ENCODE assay signal across 14 mouse cellular contexts in genomic region chr9:43236576-43236975, GRCm38 (mm10). TPM values are rescaled to one million over a fixed set of nuclear protein-coding genes. Genes with fewer than 3 reads are reported as not detected.
A peak's percentile ranks its signal among the peaks of the same experiment; 100 is the strongest.
DNase-seq lines count a peak whose midpoint lies in the region; ATAC-seq and TF ChIP-seq lines count a peak whose summit lies in the region.
"Had no signal": no experiment of that assay in that cellular context is flagged by ENCODE, and none has a peak within 500 bp of the region (broad histone marks: within the 10 kb centered on the region; RNA-seq: fewer than 3 reads in every experiment).

No protein-coding gene starts in this region.

- WGBS in heart, embryonic 10.5 days, result 79% methylated on average over 7 of the region's 7 CpGs
- 75% methylated on average over 7 of the region's 7 CpGs for WGBS in embryonic facial prominence, embryonic 13.5 days
- 85% methylated on average over 7 of the region's 7 CpGs for WGBS in limb, embryonic 14.5 days
- WGBS in midbrain, embryonic 16.5 days, result 93% methylated on average over 7 of the region's 7 CpGs
- WGBS in midbrain, embryonic 13.5 days, result 95% methylated on average over 7 of the region's 7 CpGs

- DNase-seq in heart, embryonic 10.5 days (ENCODE audit: low spot score), result no peak
- no peak for DNase-seq in heart, postnatal 36 days
- DNase-seq in G1E (ENCODE audit: low spot score), result no peak
- no peak for DNase-seq in limb, embryonic 14.5 days (ENCODE audit: low spot score)
- DNase-seq in natural killer cell, adult 2 months (ENCODE audit: low spot score in 2 of 2), result no peak
- DNase-seq: cerebellum, postnatal 36 days; kidney, adult 8-10 months had no signal

- H3K4me1 ChIP-seq in heart, embryonic 10.5 days, result peaks cover 94% of the 10 kb centered on the region
- H3K4me1 ChIP-seq in G1E (ENCODE audit: insufficient read depth, low read depth, low read length), result peaks cover 80% of the 10 kb centered on the region
- H3K4me1 ChIP-seq in embryonic facial prominence, embryonic 13.5 days, result peaks cover 81% of the 10 kb centered on the region
- H3K4me1 ChIP-seq in limb, embryonic 14.5 days (ENCODE audit: control insufficient read depth, insufficient read depth, low read length), result peaks cover 47% of the 10 kb centered on the region
- H3K4me1 ChIP-seq in midbrain, embryonic 16.5 days (ENCODE audit: control insufficient read depth, insufficient read depth, low read length), result peaks cover 8% of the 10 kb centered on the region; the same call in 1 of the 2 replicates
- peaks cover 27% of the 10 kb centered on the region for H3K4me1 ChIP-seq in midbrain, embryonic 13.5 days (replicated peaks)

- H3K36me3 ChIP-seq in heart, embryonic 10.5 days, result 0 out of 2 replicates have a peak, but pooled peaks cover 2% of the 10 kb centered on the region
- H3K36me3 ChIP-seq in G1E (replicated peaks), result peaks cover 56% of the 10 kb centered on the region
- H3K36me3 ChIP-seq in embryonic facial prominence, embryonic 13.5 days, result peaks cover 43% of the 10 kb centered on the region
- H3K36me3 ChIP-seq in limb, embryonic 14.5 days (ENCODE audit: control insufficient read depth, insufficient read depth, low read length), result peaks cover 38% of the 10 kb centered on the region
- no peaks in the 10 kb centered on the region for H3K36me3 ChIP-seq in midbrain, embryonic 16.5 days (ENCODE audit: control insufficient read depth, insufficient read depth, low read length)
- no peaks in the 10 kb centered on the region for H3K36me3 ChIP-seq in midbrain, embryonic 13.5 days
- H3K36me3 ChIP-seq: hindbrain, embryonic 13.5 days; neural tube, embryonic 13.5 days had no signal

- H3K9me3 ChIP-seq in heart, embryonic 10.5 days, result no peaks in the 10 kb centered on the region
- no peaks in the 10 kb centered on the region; the same call in 1 of the 2 replicates for H3K9me3 ChIP-seq in G1E (replicated peaks)
- H3K9me3 ChIP-seq in embryonic facial prominence, embryonic 13.5 days, result no peaks in the 10 kb centered on the region
- H3K9me3 ChIP-seq in limb, embryonic 14.5 days (ENCODE audit: control insufficient read depth, low read length), result no peaks in the 10 kb centered on the region
- no peaks in the 10 kb centered on the region for H3K9me3 ChIP-seq in midbrain, embryonic 16.5 days (replicated peaks; ENCODE audit: control insufficient read depth, low read length, poor library complexity, severe bottlenecking)
- H3K9me3 ChIP-seq in midbrain, embryonic 13.5 days, result no peaks in the 10 kb centered on the region
- H3K9me3 ChIP-seq: hindbrain, embryonic 13.5 days; neural tube, embryonic 13.5 days had no signal

- peak overlapping the region; percentile 95; the same call in 1 of the 2 replicates for H3K27ac ChIP-seq in heart, embryonic 10.5 days
- H3K27ac ChIP-seq in embryonic facial prominence, embryonic 13.5 days, result no peak overlapping the region
- H3K27ac ChIP-seq in limb, embryonic 14.5 days (replicated peaks; ENCODE audit: low read depth, low read length), result no peak overlapping the region
- no peak overlapping the region for H3K27ac ChIP-seq in midbrain, embryonic 16.5 days (ENCODE audit: low read length)
- H3K27ac ChIP-seq in midbrain, embryonic 13.5 days, result no peak overlapping the region
- H3K27ac ChIP-seq: hindbrain, embryonic 13.5 days; neural tube, embryonic 13.5 days had no signal

- no peak for TF ChIP-seq CTCF in G1E (IDR thresholded peaks at IDR 0.05; ENCODE audit: low read depth, low read length)

- H3K9ac ChIP-seq in embryonic facial prominence, embryonic 13.5 days, result peak overlapping the region; percentile 91
- H3K9ac ChIP-seq in limb, embryonic 14.5 days (ENCODE audit: low read depth, low read length, severe bottlenecking), result no peak overlapping the region
- no peak overlapping the region for H3K9ac ChIP-seq in midbrain, embryonic 16.5 days (ENCODE audit: low read depth, low read length)
- H3K9ac ChIP-seq in midbrain, embryonic 13.5 days (replicated peaks), result no peak overlapping the region
- H3K9ac ChIP-seq: hindbrain, embryonic 13.5 days; neural tube, embryonic 13.5 days had no signal

- no peaks in the 10 kb centered on the region for H3K27me3 ChIP-seq in heart, embryonic 10.5 days (ENCODE audit: insufficient read depth, poor library complexity, severe bottlenecking)
- no peaks in the 10 kb centered on the region for H3K27me3 ChIP-seq in G1E (ENCODE audit: insufficient read depth, low read length)
- H3K27me3 ChIP-seq in embryonic facial prominence, embryonic 13.5 days, result no peaks in the 10 kb centered on the region
- no peaks in the 10 kb centered on the region for H3K27me3 ChIP-seq in limb, embryonic 14.5 days (ENCODE audit: control insufficient read depth, insufficient read depth, low read length)
- H3K27me3 ChIP-seq in midbrain, embryonic 16.5 days (ENCODE audit: control insufficient read depth, insufficient read depth, low read depth, low read length), result peaks cover 32% of the 10 kb centered on the region
- H3K27me3 ChIP-seq in midbrain, embryonic 13.5 days, result peaks cover 47% of the 10 kb centered on the region

- intact Hi-C loops in heart, postnatal 36 days (cut with DNase I), result no loop called here

- TF ChIP-seq POLR2A in limb, embryonic 14.5 days (IDR thresholded peaks at IDR 0.05; ENCODE audit: borderline replicate concordance, extremely low read depth, insufficient read depth, insufficient read length), result no peak

- ATAC-seq in G1E (ENCODE audit: extremely low read depth, insufficient number of reproducible peaks, low FRiP score, poor library complexity, severe bottlenecking), result no peak
- no peak for ATAC-seq in embryonic facial prominence, embryonic 13.5 days (ENCODE audit: insufficient number of reproducible peaks, insufficient read depth, low FRiP score, low TSS enrichment, low read depth)
- no peak for ATAC-seq in limb, embryonic 14.5 days (ENCODE audit: low FRiP score, low read depth)
- ATAC-seq in midbrain, embryonic 16.5 days, result no peak
- ATAC-seq in midbrain, embryonic 13.5 days, result no peak
- ATAC-seq: forebrain, embryonic 16.5 days had no signal

- peak overlapping the region; percentile 88 for H3K4me2 ChIP-seq in embryonic facial prominence, embryonic 13.5 days
- H3K4me2 ChIP-seq in limb, embryonic 14.5 days (replicated peaks; ENCODE audit: low read depth, low read length, severe bottlenecking), result peak overlapping the region; percentile 64
- H3K4me2 ChIP-seq in midbrain, embryonic 16.5 days (ENCODE audit: low read length), result no peak overlapping the region
- H3K4me2 ChIP-seq in midbrain, embryonic 13.5 days (replicated peaks), result no peak overlapping the region
- H3K4me2 ChIP-seq: hindbrain, embryonic 13.5 days had no signal

- no peak overlapping the region for H3K4me3 ChIP-seq in heart, embryonic 10.5 days
- peak overlapping the region; percentile 44; the same call in 1 of the 2 replicates for H3K4me3 ChIP-seq in G1E (ENCODE audit: low read depth, low read length)
- H3K4me3 ChIP-seq in embryonic facial prominence, embryonic 13.5 days, result no peak overlapping the region
- H3K4me3 ChIP-seq in limb, embryonic 14.5 days (replicated peaks; ENCODE audit: low read length), result 0 out of 2 replicates have a peak overlapping the region, but pooled peaks have one; percentile 4
- no peak overlapping the region for H3K4me3 ChIP-seq in midbrain, embryonic 16.5 days (ENCODE audit: low read depth, low read length)
- no peak overlapping the region for H3K4me3 ChIP-seq in midbrain, embryonic 13.5 days (replicated peaks)
- H3K4me3 ChIP-seq: hindbrain, embryonic 13.5 days; neural tube, embryonic 13.5 days had no signal

RNA-seq across cellular contexts. Expression of gene Oaf, which starts 3.1 kb away (rescaled TPM):
- 31.1 and 39.8 TPM in 2 replicates for polyA plus RNA-seq in heart, embryonic 10.5 days (2016; fragmentation: Nextera tagmentation; extraction: Ambion mirVana)
- total RNA-seq in heart, postnatal 36 days (2021), result 1 to 10 TPM; 8.2 to 8.9 TPM
- total RNA-seq in G1E (2014; fragmentation: Nextera tagmentation) (15.2 and 29.5 TPM in 2 replicates), G1E (2017) (22.1 and 28.8 TPM in 2 replicates)
- polyA plus RNA-seq in G1E (2012), result 24.2 and 26.9 TPM in 2 replicates
- polyA plus RNA-seq in embryonic facial prominence, embryonic 13.5 days (2015; fragmentation: Nextera tagmentation; extraction: Ambion mirVana), result 81.8 and 86.1 TPM in 2 replicates
- polyA plus RNA-seq in limb, embryonic 14.5 days (2012; rRNA removed), result 149 and 154 TPM in 2 replicates
- polyA plus RNA-seq in limb, embryonic 14.5 days (2014; fragmentation: Nextera tagmentation; extraction: Ambion mirVana), result 145 and 172 TPM in 2 replicates
- polyA plus RNA-seq in midbrain, embryonic 16.5 days (2015; fragmentation: Nextera tagmentation; extraction: Ambion mirVana), result 3.2 and 5.8 TPM in 2 replicates
- polyA plus RNA-seq in midbrain, embryonic 13.5 days (2015; fragmentation: Nextera tagmentation; extraction: Ambion mirVana), result 5.6 and 7.1 TPM in 2 replicates

RNA-seq across cellular contexts. Expression of gene Pou2f3, which starts 26.4 kb away (rescaled TPM):
- polyA plus RNA-seq in heart, embryonic 10.5 days (2016; fragmentation: Nextera tagmentation; extraction: Ambion mirVana), result 0.10 TPM in 1 of 2 replicates, not detected in the other
- total RNA-seq in heart, postnatal 36 days (2021), result under 1 TPM; 0.14 to 0.27 TPM
- total RNA-seq in G1E (2014; fragmentation: Nextera tagmentation), result not detected in 2 replicates
- 0.05 TPM in 1 of 2 replicates, not detected in the other for total RNA-seq in G1E (2017)
- polyA plus RNA-seq in G1E (2012), result not detected in 2 replicates
- polyA plus RNA-seq in embryonic facial prominence, embryonic 13.5 days (2015; fragmentation: Nextera tagmentation; extraction: Ambion mirVana), result 2.0 and 2.1 TPM in 2 replicates
- polyA plus RNA-seq in limb, embryonic 14.5 days (2012; rRNA removed), result 6.5 and 6.9 TPM in 2 replicates
- polyA plus RNA-seq in limb, embryonic 14.5 days (2014; fragmentation: Nextera tagmentation; extraction: Ambion mirVana), result 5.2 and 7.9 TPM in 2 replicates
- polyA plus RNA-seq in midbrain, embryonic 16.5 days (2015; fragmentation: Nextera tagmentation; extraction: Ambion mirVana), result 0.07 TPM in 1 of 2 replicates, not detected in the other
- 0.08 TPM in 1 of 2 replicates, not detected in the other for polyA plus RNA-seq in midbrain, embryonic 13.5 days (2015; fragmentation: Nextera tagmentation; extraction: Ambion mirVana)
- total RNA-seq: gastrocnemius, adult 8-10 months had no signal
- polyA plus RNA-seq: forebrain, embryonic 16.5 days; hindbrain, embryonic 13.5 days; neural tube, embryonic 13.5 days had no signal

Comparison
In these comparisons a context has a peak if more than half of its experiments do, and no peak if none do; other contexts are left out.
1. H3K4me3 ChIP-seq: peak in G1E (single experiment) and limb, embryonic 14.5 days (single experiment); none in heart, embryonic 10.5 days (single experiment), embryonic facial prominence, embryonic 13.5 days (single experiment), midbrain, embryonic 16.5 days (single experiment) and midbrain, embryonic 13.5 days (single experiment).
2. H3K4me2 ChIP-seq: peak in embryonic facial prominence, embryonic 13.5 days (single experiment) and limb, embryonic 14.5 days (single experiment); none in midbrain, embryonic 16.5 days (single experiment) and midbrain, embryonic 13.5 days (single experiment).